In genomic region chr13:92675897-92676584, GRCm38 (mm10) we compare ENCODE assay signal across 7 mouse cellular contexts.
DNase-seq lines count a peak whose midpoint lies in the region; ATAC-seq and TF ChIP-seq lines count a peak whose summit lies in the region.

No protein-coding gene starts in this region.

- H3K9me3 ChIP-seq in midbrain, embryonic 10.5 days (replicated peaks), result no peaks in the 10 kb centered on the region
- H3K9me3 ChIP-seq in midbrain, embryonic 14.5 days (ENCODE audit: control insufficient read depth, low read length), result no peaks in the 10 kb centered on the region
- H3K9me3 ChIP-seq in heart, embryonic 13.5 days, result no peaks in the 10 kb centered on the region
- H3K9me3 ChIP-seq in intestine, embryonic 15.5 days, result no peaks in the 10 kb centered on the region

- WGBS in midbrain, embryonic 10.5 days, result 85% methylated on average over 11 of the region's 11 CpGs
- WGBS in midbrain, embryonic 14.5 days, result 80% methylated on average over 11 of the region's 11 CpGs
- 54% methylated on average over 11 of the region's 11 CpGs for WGBS in heart, embryonic 13.5 days
- 71% methylated on average over 11 of the region's 11 CpGs for WGBS in intestine, embryonic 15.5 days

- no peak overlapping the region for H3K9ac ChIP-seq in midbrain, embryonic 14.5 days (replicated peaks; ENCODE audit: low read length)
- no peak overlapping the region for H3K9ac ChIP-seq in heart, embryonic 13.5 days
- H3K9ac ChIP-seq in intestine, embryonic 15.5 days, result no peak overlapping the region

- ATAC-seq in midbrain, embryonic 14.5 days (ENCODE audit: low FRiP score, low TSS enrichment), result no peak
- no peak for ATAC-seq in heart, embryonic 13.5 days (ENCODE audit: extremely low read depth, insufficient number of reproducible peaks, low FRiP score, low TSS enrichment)
- no peak for ATAC-seq in intestine, embryonic 15.5 days

- TF ChIP-seq CTCF in embryonic fibroblast, embryonic 13.5 days (IDR thresholded peaks at IDR 0.05; ENCODE audit: borderline replicate concordance, insufficient read depth, low read length), result no peak

- H3K4me1 ChIP-seq in midbrain, embryonic 10.5 days, result peaks cover 17% of the 10 kb centered on the region
- H3K4me1 ChIP-seq in midbrain, embryonic 14.5 days (ENCODE audit: control insufficient read depth, insufficient read depth, low read length), result no peaks in the 10 kb centered on the region
- H3K4me1 ChIP-seq in embryonic fibroblast, embryonic 13.5 days (ENCODE audit: control insufficient read depth, insufficient read depth, low read length), result peaks cover 26% of the 10 kb centered on the region
- H3K4me1 ChIP-seq in heart, embryonic 13.5 days, result peaks cover 52% of the 10 kb centered on the region
- peaks cover 6% of the 10 kb centered on the region for H3K4me1 ChIP-seq in intestine, embryonic 15.5 days (replicated peaks)

- H3K27me3 ChIP-seq in midbrain, embryonic 10.5 days (ENCODE audit: low read depth, poor library complexity, severe bottlenecking), result no peaks in the 10 kb centered on the region
- H3K27me3 ChIP-seq in midbrain, embryonic 14.5 days (ENCODE audit: control insufficient read depth, insufficient read depth, low read length), result no peaks in the 10 kb centered on the region
- H3K27me3 ChIP-seq in heart, embryonic 13.5 days (replicated peaks), result no peaks in the 10 kb centered on the region
- no peaks in the 10 kb centered on the region for H3K27me3 ChIP-seq in intestine, embryonic 15.5 days (replicated peaks)

- no peak overlapping the region for H3K4me3 ChIP-seq in midbrain, embryonic 10.5 days
- H3K4me3 ChIP-seq in midbrain, embryonic 14.5 days (replicated peaks; ENCODE audit: low read depth, low read length), result no peak overlapping the region
- H3K4me3 ChIP-seq in embryonic fibroblast, embryonic 13.5 days (ENCODE audit: insufficient read depth, low read length), result no peak overlapping the region
- no peak overlapping the region for H3K4me3 ChIP-seq in heart, embryonic 13.5 days
- H3K4me3 ChIP-seq in intestine, embryonic 15.5 days (replicated peaks), result no peak overlapping the region

- no peak for TF ChIP-seq POLR2A in embryonic fibroblast, embryonic 13.5 days (IDR thresholded peaks at IDR 0.05; ENCODE audit: low read depth, low read length)

- peak overlapping the region; percentile 28; the same call in 1 of the 2 replicates for H3K27ac ChIP-seq in midbrain, embryonic 10.5 days (replicated peaks)
- no peak overlapping the region for H3K27ac ChIP-seq in midbrain, embryonic 14.5 days (replicated peaks; ENCODE audit: low read depth, low read length)
- H3K27ac ChIP-seq in embryonic fibroblast, embryonic 13.5 days (ENCODE audit: insufficient read depth, low read length), result peak overlapping the region; percentile 68
- peak overlapping the region; percentile 16 for H3K27ac ChIP-seq in heart, embryonic 13.5 days (replicated peaks)
- H3K27ac ChIP-seq in intestine, embryonic 15.5 days, result no peak overlapping the region

- no peak for DNase-seq in midbrain, embryonic 10.5 days (ENCODE audit: low spot score)
- DNase-seq in midbrain, embryonic 14.5 days, result no peak
- peak; percentile 38 for DNase-seq in skeletal muscle tissue, adult 2 months (ENCODE audit: low read depth, low spot score)
- no peak for DNase-seq in right cerebral cortex, postnatal 4 days

- no peak overlapping the region for H3K4me2 ChIP-seq in midbrain, embryonic 14.5 days (ENCODE audit: low read length)
- peak overlapping the region; percentile 32 for H3K4me2 ChIP-seq in heart, embryonic 13.5 days
- H3K4me2 ChIP-seq in intestine, embryonic 15.5 days (replicated peaks), result no peak overlapping the region

- no peaks in the 10 kb centered on the region for H3K36me3 ChIP-seq in midbrain, embryonic 10.5 days
- H3K36me3 ChIP-seq in midbrain, embryonic 14.5 days (ENCODE audit: control insufficient read depth, insufficient read depth, low read length), result no peaks in the 10 kb centered on the region
- H3K36me3 ChIP-seq in heart, embryonic 13.5 days, result no peaks in the 10 kb centered on the region
- H3K36me3 ChIP-seq in intestine, embryonic 15.5 days, result no peaks in the 10 kb centered on the region

Comparison
In these comparisons a context has a peak if more than half of its experiments do, and no peak if none do; other contexts are left out.
1. H3K27ac ChIP-seq: peak in midbrain, embryonic 10.5 days (single experiment), embryonic fibroblast, embryonic 13.5 days (single experiment) and heart, embryonic 13.5 days (single experiment); none in midbrain, embryonic 14.5 days (single experiment) and intestine, embryonic 15.5 days (single experiment).